Mouse (Mus musculus): ENCODE data around the gene Ubl5.
A peak's percentile ranks its signal among the peaks of the same experiment; 100 is the strongest.

DNA sequence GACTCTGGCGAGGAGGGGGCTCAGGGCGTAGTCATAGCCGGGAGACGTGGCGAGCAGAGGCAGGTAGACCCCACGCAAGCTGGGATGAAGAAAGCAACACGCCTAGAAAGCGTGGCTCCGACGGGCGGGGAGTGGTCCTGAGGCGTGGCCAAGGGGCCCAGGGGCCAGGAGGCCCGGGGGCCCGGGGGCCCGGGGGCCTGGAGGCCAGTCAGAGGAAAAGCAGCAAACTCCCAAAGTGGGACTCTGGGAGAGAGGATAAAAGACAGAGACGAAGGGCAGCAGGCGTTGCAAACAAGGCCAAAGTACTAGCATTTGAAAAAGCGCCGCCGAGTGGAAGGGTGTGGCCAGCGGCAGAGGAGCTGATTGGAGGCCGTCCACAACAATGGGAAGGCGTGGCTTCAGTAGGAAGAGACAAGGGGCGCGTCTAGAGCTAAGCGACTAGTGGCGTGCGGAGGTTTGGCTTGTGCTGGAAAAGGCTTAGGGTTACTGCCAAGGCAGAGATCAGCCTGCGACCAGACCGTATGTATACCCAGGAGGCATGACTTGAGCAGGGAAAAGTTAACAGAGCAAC is 303 bp downstream of the Ubl5 start:
- TF ChIP-seq CTCF (IDR thresholded peaks at IDR 0.05; ENCODE audit: insufficient read depth, low read length) = no peak
- TF ChIP-seq POLR2A (IDR thresholded peaks at IDR 0.05; ENCODE audit: borderline replicate concordance, extremely low read depth, low read depth, low read length) = peak; percentile 55; the same call in 1 of the 2 replicates

Measured in lung, adult 2 months (tissue).